Mouse (Mus musculus) CH12.LX (cell line): ENCODE results near the gene Daam1. TPM values are rescaled to one million over a fixed set of nuclear protein-coding genes. Genes with fewer than 3 reads are reported as not detected.
A peak's percentile ranks its signal among the peaks of the same experiment; 100 is the strongest.

Experiments used
- DNase-seq: peaks from one replicate; pipeline ENCODE4 v3.0.0-alpha.2; 2013; ENCODE audit errors: extremely low read depth
- H3K27ac ChIP-seq: 2 replicates; pipeline ENCODE4 v1.5.1; 2012; ENCODE audit warnings: low read depth, mild to moderate bottlenecking, control low read depth, moderate library complexity; ENCODE audit not compliant: insufficient read depth
- H3K27me3 ChIP-seq: replicated peaks from 2 replicates; pipeline ENCODE3; 2012; ENCODE audit warnings: inconsistent platforms
- H3K36me3 ChIP-seq, 2 experiments: replicated peaks in 1 of 2; 2 replicates each; pipeline versions ENCODE3 to v1.6.1; 2012; ENCODE audit warnings: inconsistent platforms in 1 of 2, low read length in 1 of 2, mild to moderate bottlenecking in 1 of 2, mixed read lengths in 1 of 2, moderate library complexity in 1 of 2; ENCODE audit not compliant: control insufficient read depth in 1 of 2, insufficient read depth in 1 of 2
- H3K4me1 ChIP-seq, 2 experiments: 2 replicates each; pipeline ENCODE4 v1.6.1; 2012; ENCODE audit warnings: inconsistent platforms in 1 of 2, moderate library complexity in 1 of 2; ENCODE audit not compliant: insufficient read depth in 2 of 2, control insufficient read depth in 1 of 2
- H3K4me2 ChIP-seq: 2 replicates; pipeline ENCODE4 v1.6.1; 2012; ENCODE audit warnings: low read depth, mild to moderate bottlenecking, control low read depth; ENCODE audit not compliant: poor library complexity, insufficient read depth, severe bottlenecking
- H3K4me3 ChIP-seq, 3 experiments: fragments of 150-350 bp in 1 of 3; sonication (generic) in 1 of 3; replicated peaks in 1 of 3; 2 replicates each; pipeline versions ENCODE3 to v1.5.1; 2011 to 2012; ENCODE audit warnings: low read depth in 2 of 3, low read length in 2 of 3, mild to moderate bottlenecking in 2 of 3, moderate library complexity in 2 of 3, control low read depth in 1 of 3, improper control_type of control experiment in 1 of 3, inconsistent platforms in 1 of 3, mixed read lengths in 1 of 3; ENCODE audit not compliant: poor library complexity in 1 of 3
- H3K79me2 ChIP-seq: replicated peaks from 2 replicates; pipeline ENCODE4 v1.6.1; 2012; ENCODE audit warnings: mild to moderate bottlenecking, moderate library complexity; ENCODE audit not compliant: control insufficient read depth, poor library complexity, insufficient read depth, severe bottlenecking; ENCODE audit errors: extremely low read depth
- H3K9ac ChIP-seq: 2 replicates; pipeline ENCODE4 v1.6.1; 2012; ENCODE audit warnings: low read depth, mild to moderate bottlenecking, control low read depth, moderate library complexity; ENCODE audit not compliant: insufficient read depth
- H3K9me3 ChIP-seq: replicated peaks from 2 replicates; pipeline ENCODE3; 2012; ENCODE audit warnings: low read length, inconsistent platforms, mixed read lengths
- CHD1 ChIP-seq: IDR thresholded peaks from 2 replicates; pipeline ENCODE4 v1.6.1; 2012; ENCODE audit warnings: low read depth, low read length, improper control_type of control experiment, inconsistent platforms
- CHD2 ChIP-seq: IDR thresholded peaks from 2 replicates; pipeline ENCODE4 v1.6.1; 2011; ENCODE audit warnings: low read length, improper control_type of control experiment
- CTCF ChIP-seq, 2 experiments: IDR thresholded peaks in 1 of 2; conservative IDR thresholded peaks in 1 of 2; 2 replicates each; pipeline ENCODE4 v1.5.1; 2011 to 2012; ENCODE audit warnings: low read depth in 2 of 2, low read length in 2 of 2, improper control_type of control experiment in 1 of 2, inconsistent platforms in 1 of 2, mild to moderate bottlenecking in 1 of 2, moderate library complexity in 1 of 2
- ELF1 ChIP-seq: IDR thresholded peaks from 2 replicates; pipeline ENCODE4 v1.6.1; 2014; ENCODE audit warnings: low read depth, mild to moderate bottlenecking, inconsistent platforms, low read length, improper control_type of control experiment
- EP300 ChIP-seq: IDR thresholded peaks from 2 replicates; pipeline ENCODE4 v1.6.1; 2011; ENCODE audit warnings: low read length, improper control_type of control experiment
- GABPA ChIP-seq: IDR thresholded peaks from 2 replicates; pipeline ENCODE4 v1.6.1; 2012; ENCODE audit warnings: low read depth, low read length, improper control_type of control experiment, inconsistent platforms; ENCODE audit not compliant: insufficient replicate concordance
- HCFC1 ChIP-seq: IDR thresholded peaks from 2 replicates; pipeline ENCODE4 v1.6.1; 2012; ENCODE audit warnings: low read depth, mild to moderate bottlenecking, inconsistent platforms, low read length, improper control_type of control experiment
- IRF4 ChIP-seq: IDR thresholded peaks from 2 replicates; pipeline ENCODE4 v1.6.1; 2014; ENCODE audit warnings: low read depth, mild to moderate bottlenecking, inconsistent platforms, low read length, improper control_type of control experiment
- MAFK ChIP-seq: IDR thresholded peaks from 2 replicates; pipeline ENCODE4 v1.6.1; 2011; ENCODE audit warnings: low read length, improper control_type of control experiment; ENCODE audit not compliant: insufficient replicate concordance
- MAX ChIP-seq: IDR thresholded peaks from 2 replicates; pipeline ENCODE4 v1.6.1; 2011; ENCODE audit warnings: low read length, improper control_type of control experiment
- MAZ ChIP-seq: IDR thresholded peaks from 2 replicates; pipeline ENCODE4 v1.6.1; 2012; ENCODE audit warnings: low read depth, mild to moderate bottlenecking, inconsistent platforms, low read length, improper control_type of control experiment, moderate library complexity
- RCOR1 ChIP-seq: conservative IDR thresholded peaks from 2 replicates; pipeline ENCODE4 v1.6.1; 2012; ENCODE audit warnings: low read depth, mild to moderate bottlenecking, inconsistent platforms, low read length, improper control_type of control experiment
- SIN3A ChIP-seq: IDR thresholded peaks from 2 replicates; pipeline ENCODE4 v1.6.1; 2012; ENCODE audit warnings: low read length, improper control_type of control experiment, inconsistent platforms
- USF1 ChIP-seq: IDR thresholded peaks from 2 replicates; pipeline ENCODE4 v1.6.1; 2014; ENCODE audit warnings: low read depth, mild to moderate bottlenecking, inconsistent platforms, low read length, improper control_type of control experiment
- USF2 ChIP-seq: conservative IDR thresholded peaks from 2 replicates; pipeline ENCODE4 v1.6.1; 2011; ENCODE audit warnings: low read depth, low read length, improper control_type of control experiment
- ZC3H11A ChIP-seq: IDR thresholded peaks from 2 replicates; pipeline ENCODE4 v1.6.1; 2012; ENCODE audit warnings: low read depth, mild to moderate bottlenecking, inconsistent platforms, low read length, improper control_type of control experiment
- ZKSCAN1 ChIP-seq: IDR thresholded peaks from 2 replicates; pipeline ENCODE4 v1.6.1; 2012; ENCODE audit warnings: low read depth, inconsistent platforms, low read length, improper control_type of control experiment, borderline replicate concordance
- dilution Hi-C: fragments of 300-500 bp; cut with MboI; formaldehyde crosslinking; loops from 2 replicates; pipeline ENCODE4 v1.14.3; 2020; ENCODE audit warnings: low sequenced_read_pairs; ENCODE audit not compliant: extremely low pct_unique_long_range_greater_than_20kb, extremely low pct_ligation_motif_present
- in situ Hi-C: fragments of 300-500 bp; cut with MboI; formaldehyde crosslinking; loops from 3 replicates; pipeline ENCODE4 v1.14.3; 2019; ENCODE audit warnings: low sequenced_read_pairs, low pct_ligation_motif_present, low pct_unique_long_range_greater_than_20kb, mixed read lengths
- polyA plus RNA-seq: library from polyadenylated mRNA; unstranded; fragments of >175 nt; gene quantifications from 2 replicates; pipeline ENCODE4 v1.2.1, GENCODE M21; 2012; ENCODE audit warnings: low read depth; ENCODE audit not compliant: insufficient read length
- total RNA-seq, 2 experiments: library from RNA; depleted of rRNA; stranded (reverse); fragments of 300-350 nt in 1 of 2; fragments of >200 nt in 1 of 2; gene quantifications; 2 replicates each; pipeline ENCODE4 v1.2.3; 2012 to 2014

Daam1 gene
- total and polyA plus RNA-seq, 3 experiments: 10.7 to 27.9 (median 23.6) TPM

DNA sequence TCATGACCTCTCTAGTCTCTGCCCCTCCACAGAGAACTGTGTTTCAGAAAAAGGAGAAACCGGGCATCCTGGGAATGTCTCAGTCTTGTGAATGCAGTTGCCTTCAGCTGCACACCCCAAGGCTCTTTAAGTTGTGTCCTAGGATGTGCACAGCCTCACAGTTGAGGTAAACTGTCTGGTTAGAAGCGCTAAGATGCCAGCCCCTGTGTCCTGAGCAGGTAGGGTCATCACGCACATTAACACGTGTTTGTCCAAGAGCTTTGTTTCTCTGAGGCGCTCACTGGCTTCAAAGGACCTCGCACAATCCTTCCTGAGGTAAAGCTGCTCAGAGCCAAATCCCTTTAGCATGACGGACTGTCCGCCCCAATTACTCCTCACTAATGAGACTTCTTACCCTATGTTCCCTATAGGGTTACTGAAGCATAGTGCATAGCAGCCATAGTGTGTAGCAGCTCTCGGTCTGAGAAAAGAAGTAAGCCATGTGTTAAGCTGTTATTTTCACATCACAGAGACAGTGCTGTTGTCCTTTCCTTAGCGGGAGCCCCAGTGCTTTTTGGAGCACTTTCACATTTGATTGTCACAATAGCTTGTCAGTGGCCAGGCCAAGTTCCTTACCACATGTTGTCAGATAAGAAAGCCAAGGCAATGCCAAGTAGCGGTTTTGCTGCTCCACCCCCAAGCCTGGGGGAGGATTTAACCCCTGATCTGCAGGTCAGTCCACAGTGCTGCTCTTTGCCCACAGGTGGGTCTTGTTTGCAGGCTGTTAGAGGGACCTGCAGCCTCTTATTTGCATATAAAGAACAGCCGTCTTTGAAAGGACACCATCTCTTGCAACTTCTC lies 147.9 kb downstream of the Daam1 start:
- Histone ChIP-seq H3K27me3 (no peaks in the 10 kb centered on the region), H3K36me3 (peaks cover 39 to 88% of the 10 kb centered on the region in 2 experiments), H3K27ac (no peak overlapping the region), H3K9ac (no peak overlapping the region), H3K4me2 (no peak overlapping the region), H3K4me1 (peaks cover 6 to 65% of the 10 kb centered on the region in 2 experiments), H3K9me3 (no peaks in the 10 kb centered on the region), H3K4me3 (no peak overlapping the region)
- dilution Hi-C loops (no loop called here), in situ Hi-C loops (loop anchor here (10.0 kb wide), 1 partner anchor 154 kb away; no protein-coding TSS in a partner anchor)
- TF ChIP-seq MAX (no peak), EP300 (no peak), MAZ (no peak), SIN3A (no peak), MAFK (no peak), GABPA (no peak), USF2 (no peak), CHD1 (no peak), ELF1 (no peak), CTCF (conservative IDR thresholded peaks at IDR 0.05 in 1 of 2, IDR thresholded peaks at IDR 0.05 in 1 of 2; ENCODE audit: low read depth in 2 of 2, low read length in 2 of 2) (no peak), RCOR1 (no peak), ZKSCAN1 (no peak), USF1 (no peak)
- TF ChIP-seq, all 38 proteins: peak for 0
- no peaks in the 10 kb centered on the region for H3K79me2 ChIP-seq
- peak; percentile 21 for DNase-seq

DNA sequence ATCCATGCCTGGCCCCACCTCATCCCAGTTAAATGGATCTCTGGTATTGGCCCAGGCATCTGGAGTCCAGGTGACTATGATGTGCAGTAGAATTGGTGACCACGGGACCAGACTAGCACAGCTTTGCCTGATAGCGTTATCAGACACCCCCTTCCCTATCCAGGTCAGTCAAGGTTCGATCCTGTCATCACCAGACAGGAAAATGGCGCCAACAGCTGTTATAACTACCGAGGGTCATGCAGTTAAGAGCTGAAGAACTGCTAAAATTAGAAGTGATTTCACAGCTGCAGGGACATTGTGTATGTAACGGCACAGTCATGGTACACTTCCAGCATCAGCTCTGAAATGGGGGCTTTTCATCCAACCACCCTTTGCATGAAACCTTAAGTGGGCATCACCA lies 149.3 kb downstream of the Daam1 start:
- no peak overlapping the region for H3K4me2 ChIP-seq
- no peak for TF ChIP-seq USF1
- TF ChIP-seq IRF4: no peak
- TF ChIP-seq MAFK: no peak
- TF ChIP-seq ZC3H11A: no peak
- TF ChIP-seq HCFC1: no peak
- TF ChIP-seq CHD2: no peak
- H3K79me2 ChIP-seq: no peaks in the 10 kb centered on the region
- H3K27ac ChIP-seq: no peak overlapping the region
- dilution Hi-C loops (no loop called here), in situ Hi-C loops (no loop called here)
- H3K9me3 ChIP-seq: no peaks in the 10 kb centered on the region
- no peak for DNase-seq
- peaks cover 6 to 66% of the 10 kb centered on the region in 2 experiments for H3K4me1 ChIP-seq
- H3K27me3 ChIP-seq: no peaks in the 10 kb centered on the region
- no peak overlapping the region for H3K4me3 ChIP-seq
- no peak overlapping the region for H3K9ac ChIP-seq
- peaks cover 41 to 89% of the 10 kb centered on the region in 2 experiments for H3K36me3 ChIP-seq
